Mouse (Mus musculus): ENCODE measurements around the gene Clpb.

The Clpb gene

DNA sequence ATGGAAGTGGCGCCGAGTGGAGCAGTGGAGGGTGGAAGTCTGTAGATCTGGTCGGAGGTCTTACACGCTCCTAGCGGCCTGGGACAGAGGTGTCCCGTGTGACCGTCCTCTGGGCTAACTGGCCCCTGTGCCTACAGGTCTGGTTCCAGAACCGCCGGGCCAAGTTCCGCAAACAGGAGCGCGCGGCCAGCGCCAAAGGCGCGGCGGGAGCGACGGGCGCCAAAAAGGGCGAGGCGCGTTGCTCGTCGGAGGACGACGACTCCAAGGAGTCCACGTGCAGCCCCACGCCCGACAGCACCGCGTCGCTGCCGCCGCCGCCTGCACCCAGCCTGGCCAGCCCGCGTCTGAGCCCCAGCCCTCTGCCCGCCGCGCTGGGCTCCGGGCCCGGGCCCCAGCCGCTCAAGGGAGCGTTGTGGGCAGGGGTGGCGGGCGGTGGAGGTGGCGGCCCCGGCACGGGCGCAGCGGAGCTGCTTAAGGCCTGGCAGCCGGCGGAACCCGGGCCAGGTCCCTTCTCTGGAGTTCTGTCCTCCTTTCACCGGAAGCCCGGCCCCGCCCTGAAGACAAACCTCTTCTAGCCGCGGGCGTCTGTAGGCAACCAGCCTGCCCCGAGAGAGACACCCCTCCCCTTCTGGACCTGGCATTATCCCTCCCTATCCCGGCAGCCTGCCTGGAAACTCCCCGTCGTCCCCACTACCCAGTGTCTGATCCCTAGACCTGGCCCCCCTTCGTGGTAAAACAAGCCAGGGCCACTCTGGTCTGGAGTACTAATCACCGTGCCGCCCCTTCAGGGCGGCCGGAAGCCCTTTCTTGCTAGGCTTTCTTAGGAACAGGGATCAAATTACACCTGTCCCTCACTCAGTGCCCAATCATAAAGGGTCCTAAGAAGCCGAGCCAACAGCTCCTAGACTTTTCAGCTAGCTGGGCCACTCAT, 158.4 kb downstream of the Clpb start:
- peak; percentile 82 for DNase-seq (ENCODE audit: inconsistent ontology term)

DNA sequence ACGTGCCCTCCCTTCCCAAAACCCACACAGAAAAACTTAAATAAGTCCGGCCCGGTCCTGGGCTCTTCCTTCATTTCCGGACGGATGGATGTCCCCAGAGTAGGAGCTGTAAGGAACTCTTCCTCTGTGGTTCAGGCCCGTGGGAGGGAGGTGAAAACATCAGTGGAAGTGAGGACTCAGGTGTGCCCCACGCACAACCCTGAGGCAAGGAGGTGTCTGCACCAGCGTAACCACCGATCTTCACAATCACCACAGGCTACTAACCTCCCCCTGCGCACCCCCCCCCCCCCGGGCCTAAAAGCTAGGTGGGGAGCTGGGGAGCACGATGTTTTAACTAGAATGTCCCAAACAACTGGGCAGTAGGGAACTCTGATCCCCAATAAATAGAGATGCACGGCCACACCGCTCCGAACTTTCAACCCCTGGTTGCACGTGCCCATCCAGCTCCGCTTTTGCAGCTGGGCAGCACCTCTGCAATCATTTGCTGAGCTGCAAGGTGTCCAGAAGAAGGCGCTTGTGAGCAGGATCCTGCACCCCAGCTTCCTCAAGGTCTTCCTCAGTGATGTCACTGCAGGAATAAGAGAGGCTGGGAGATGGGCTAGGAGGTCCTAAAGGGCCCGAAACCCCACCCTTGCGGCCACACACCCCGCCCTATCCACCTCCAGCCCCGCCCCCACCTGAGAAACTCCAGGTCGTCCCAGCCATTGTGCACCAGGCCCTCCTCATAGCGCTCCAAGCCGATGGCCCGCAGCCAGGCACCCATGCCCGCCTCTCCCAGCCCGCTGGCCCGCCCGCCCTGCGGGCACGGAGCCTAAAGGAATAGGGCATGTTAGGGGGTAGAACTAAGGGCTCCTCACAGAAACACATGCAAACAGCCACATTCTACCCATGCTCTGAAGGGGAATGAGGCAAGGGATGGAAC, 159.7 kb downstream of the Clpb start:
- no peak for DNase-seq (ENCODE audit: inconsistent ontology term)

DNA sequence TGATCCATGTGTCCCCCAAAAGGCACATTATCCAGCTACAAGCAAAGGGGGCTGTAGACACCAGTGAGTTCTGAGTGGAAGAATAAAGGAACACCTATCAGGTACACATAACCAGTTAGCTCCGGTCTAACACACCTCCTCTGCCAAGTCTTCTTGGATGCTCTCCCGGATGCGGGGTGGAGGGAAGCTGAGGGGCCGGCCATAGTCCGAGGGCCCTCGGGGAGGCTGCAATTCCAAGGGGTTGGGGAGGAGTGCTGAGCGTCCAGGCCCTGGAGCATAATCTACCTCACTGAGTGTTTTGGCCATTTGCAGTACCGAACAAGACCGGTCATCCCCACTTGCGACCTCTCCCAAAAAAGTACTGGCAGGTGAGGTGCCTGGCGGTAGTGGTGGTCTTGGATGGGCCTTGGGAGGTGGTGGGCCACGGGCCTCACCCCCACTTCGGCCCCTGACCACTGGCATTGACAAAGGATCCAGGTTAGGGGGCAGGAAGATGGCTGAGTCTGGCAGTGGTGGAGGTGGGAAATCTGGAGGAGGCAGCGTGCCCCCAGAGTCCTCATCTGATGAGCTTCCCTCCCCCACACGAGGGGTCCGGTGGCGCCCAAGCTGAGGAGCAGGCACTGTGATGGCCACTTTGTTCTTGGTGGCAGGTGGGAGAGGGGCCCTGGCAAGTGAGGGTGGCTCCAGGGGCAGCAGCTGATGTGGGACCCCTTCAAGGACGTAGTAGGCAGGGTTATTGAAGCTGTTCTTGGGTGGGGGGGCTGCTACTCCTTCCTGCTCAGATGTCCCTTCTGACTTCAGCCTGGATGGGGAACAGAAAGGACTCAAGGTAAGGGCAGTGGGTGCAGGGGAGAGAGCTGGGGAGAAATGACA, 160.6 kb downstream of the Clpb start:
- DNase-seq (ENCODE audit: inconsistent ontology term) = no peak

DNA sequence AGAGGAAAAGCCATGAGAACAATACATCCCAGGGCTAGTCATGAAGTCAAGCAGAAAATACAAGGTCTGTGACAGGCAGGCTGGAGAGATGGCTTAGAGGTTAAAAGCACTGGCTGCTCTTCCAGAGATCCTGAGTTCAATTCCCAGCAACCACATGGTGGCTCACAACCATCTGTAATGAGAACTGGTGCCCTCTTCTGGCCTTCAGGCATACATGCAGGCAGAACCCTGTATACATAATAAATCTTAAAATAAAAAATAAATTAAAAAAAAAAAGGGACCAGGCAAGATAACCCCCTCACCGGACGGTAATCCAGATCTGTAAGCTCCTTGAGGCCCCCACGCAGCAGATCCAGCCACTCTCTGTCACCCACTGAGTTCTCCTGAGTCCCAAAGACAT, 166.9 kb downstream of the Clpb start:
- no peak for DNase-seq (ENCODE audit: inconsistent ontology term)

DNA sequence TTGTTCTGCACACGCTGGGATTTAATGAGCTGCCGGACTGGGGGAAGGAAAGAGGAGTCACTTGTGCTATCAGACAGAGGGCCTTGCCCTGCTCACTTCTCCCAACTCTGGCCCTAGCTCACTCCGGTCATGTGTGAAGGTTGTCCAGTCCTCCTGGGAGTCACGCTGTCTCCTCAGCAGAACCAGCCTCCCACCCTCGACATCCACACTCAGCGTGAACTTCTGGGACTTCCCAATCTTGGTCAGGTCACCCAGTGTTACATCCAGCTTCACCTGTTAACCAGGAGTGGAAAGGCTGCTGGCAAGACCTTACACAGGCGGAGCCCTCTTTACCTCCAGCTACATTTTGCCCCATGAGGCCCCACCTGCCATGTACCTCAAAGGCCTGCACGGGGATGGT, 168.0 kb downstream of the Clpb start:
- no peak for DNase-seq (ENCODE audit: inconsistent ontology term)

DNA sequence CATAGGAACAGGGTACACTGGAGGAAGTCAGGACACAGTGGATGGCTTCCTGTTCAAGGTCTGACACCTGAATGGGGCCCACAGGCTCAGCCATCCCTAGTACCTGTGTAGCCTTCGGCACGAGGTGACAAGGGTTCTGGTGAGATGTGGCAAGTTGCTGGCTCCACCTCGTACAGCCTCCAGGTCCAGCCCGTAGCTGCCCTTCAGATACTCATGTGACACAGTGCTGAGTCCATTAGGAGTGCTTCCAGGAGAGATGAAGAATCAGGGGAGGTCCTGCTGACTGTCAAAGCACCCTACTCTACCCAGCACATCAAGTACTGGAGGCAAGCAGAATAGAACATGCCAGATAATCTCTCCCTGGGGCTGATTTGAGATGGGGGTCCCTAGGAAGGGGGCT, 168.9 kb downstream of the Clpb start:
- no peak for DNase-seq (ENCODE audit: inconsistent ontology term)

DNA sequence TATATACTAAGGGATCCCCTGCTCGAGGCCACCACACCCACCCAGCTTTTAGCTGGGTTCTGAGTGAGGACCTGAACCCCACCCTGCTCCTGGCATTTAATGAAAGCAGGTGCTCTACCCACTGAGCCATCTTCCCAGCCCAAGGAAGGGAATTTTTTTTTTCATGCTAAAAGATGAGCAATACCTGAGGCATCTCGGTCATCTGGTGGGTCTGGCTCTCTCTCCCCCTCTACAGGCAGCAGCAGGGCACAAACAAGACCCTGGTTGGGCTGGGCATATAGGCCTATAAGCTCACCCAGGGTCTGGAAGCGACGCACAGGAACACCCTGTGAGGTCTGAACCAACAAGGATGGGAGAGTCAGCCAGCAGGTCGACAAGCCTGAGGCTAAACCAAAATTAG, 169.9 kb downstream of the Clpb start:
- no peak for DNase-seq (ENCODE audit: inconsistent ontology term)

DNA sequence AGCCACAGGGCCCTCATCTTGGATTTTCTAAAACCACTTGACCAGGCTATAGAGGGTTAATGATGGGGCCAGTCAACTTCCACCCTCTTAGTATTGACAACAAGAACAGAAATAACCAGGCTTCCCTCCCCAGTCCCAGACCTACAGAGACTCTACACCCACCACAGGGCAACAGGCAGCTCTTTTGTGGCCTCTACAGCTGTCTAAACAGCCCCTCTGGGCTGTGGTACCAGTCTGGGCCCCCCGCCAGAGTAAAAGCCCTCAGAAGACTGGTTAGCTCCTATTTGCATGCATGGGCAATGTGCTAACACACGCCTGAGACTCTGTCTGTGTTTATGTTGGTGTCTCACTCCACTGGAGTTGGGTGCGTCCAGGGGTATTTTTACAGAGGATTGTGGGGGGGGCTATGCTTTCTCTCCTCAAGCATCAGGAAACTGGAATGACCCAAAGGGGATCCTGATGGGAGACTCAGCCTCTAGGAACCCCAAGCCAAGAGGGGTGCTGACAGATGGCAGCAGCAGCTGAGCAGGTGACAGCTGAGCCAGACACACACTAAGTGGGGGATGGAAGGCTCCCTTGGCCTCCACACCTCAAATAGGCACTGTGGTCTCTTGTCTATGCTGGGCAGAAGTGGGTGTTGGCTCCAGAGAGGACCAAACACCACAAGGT, 170.6 kb downstream of the Clpb start:
- peak; percentile 84 for DNase-seq (ENCODE audit: inconsistent ontology term)

DNA sequence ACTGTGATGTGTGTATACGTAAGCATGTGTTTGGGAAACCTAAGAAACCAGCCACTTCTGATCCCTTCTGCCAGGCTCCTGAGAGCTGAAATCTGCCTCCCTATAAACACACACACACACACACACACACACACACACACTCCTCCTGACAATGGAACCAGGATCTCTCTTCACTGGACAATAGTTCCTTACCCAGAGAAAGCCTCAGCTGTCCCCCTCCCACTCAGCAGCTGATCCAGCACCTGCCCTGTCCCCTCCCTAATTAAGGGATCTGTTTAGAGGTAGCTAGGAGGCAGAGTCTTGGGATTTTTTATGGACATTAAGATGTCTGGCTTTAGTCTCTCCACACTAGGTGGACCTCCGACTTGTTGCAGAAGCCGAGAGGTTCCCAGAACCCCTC, 171.5 kb downstream of the Clpb start:
- DNase-seq (ENCODE audit: inconsistent ontology term) = peak; percentile 31

DNA sequence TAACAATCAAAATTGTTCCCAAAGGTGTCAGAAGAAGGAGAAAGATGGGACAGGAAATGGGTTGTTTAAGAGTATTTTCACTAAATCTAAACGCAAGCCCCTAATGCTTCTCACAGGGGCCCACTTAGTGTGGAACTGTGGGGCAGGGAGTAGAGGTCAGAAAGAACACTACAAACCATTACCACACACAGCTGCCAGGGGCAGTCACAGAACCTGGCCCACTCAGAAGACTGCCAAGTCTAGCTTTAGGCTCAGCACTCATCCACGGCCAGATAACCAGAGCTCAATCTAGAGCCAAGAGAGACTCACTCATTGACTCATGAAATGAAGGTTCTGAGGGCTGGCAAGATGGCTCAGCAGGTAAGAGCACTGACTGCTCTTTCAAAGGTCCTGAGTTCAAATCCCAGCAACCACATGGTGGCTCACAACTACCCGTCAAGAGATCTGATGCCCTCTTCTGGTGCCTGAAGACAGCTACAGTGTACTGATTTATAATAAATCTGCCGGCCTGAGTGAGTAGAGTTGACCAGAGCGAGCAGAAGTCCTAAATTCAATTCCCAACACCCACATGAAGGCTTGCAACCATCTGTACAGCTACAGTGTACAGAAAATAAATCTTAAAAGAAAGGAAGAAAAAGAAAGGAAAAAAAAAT, 172.2 kb downstream of the Clpb start:
- peak; percentile 30 for DNase-seq (ENCODE audit: inconsistent ontology term)

DNA sequence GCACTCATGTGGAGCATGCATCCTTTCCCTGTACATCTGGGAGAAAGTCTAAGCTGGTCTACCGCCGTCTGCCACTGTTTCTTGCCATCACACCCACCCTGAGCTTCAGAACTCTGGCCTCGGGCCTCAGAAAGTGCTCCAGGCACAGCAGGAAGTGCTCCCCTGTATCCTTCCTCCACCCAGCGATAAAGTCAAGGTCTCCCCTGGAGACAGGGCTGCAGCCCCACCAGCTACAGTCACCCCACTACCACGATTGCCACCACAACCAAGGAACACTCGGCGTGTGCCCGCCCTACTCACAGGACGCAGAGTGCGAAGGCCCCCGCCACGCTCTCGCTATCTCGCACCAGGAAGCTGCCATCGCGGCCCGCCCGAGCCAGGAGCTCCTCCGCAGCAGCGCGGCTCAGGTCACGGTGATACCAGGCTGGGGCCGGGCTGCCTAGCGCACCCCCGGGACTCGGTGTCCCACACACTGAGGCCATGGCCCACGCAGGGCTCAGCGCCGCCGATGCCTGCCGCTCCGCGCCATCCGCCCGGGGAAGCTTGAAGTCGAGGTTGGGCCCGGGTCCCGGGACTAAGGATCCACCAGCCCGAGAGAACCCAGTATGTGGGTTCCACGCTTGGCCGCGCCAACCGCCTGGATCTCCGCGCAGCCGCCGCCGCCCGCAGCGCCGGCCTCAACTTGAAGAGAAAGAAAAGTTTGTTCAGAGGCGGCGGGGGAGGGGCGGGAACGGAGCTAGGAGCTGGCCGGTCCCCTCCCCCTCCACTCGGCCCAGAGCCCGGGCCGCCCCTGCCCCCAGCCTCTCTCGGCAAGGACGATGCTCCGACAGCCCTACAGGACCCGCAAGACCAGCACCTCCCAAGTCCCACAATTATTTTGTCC, 173.1 kb downstream of the Clpb start:
- peak; percentile 85 for DNase-seq (ENCODE audit: inconsistent ontology term)

DNA sequence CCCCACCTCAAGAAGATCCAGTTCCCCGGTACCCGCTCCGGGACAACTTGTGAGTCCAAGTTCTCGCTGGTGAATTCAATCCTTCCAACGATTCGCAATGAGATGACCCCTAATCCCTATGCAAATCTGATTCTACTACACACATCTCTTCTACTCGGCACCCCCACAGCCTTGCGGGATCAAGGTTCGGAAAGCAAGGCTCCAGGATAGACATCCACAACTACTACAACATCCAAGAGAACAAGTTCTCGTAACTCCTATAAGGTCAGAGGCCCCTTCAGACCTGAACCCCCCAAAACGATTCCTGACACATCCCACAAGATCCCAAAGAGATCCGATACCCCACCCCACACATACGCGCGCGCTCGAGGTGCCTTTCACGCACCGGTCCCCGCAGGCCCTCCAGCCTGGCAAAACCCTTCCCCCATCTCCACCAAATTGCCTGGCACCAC, 173.7 kb downstream of the Clpb start:
- no peak for DNase-seq (ENCODE audit: inconsistent ontology term)

DNA sequence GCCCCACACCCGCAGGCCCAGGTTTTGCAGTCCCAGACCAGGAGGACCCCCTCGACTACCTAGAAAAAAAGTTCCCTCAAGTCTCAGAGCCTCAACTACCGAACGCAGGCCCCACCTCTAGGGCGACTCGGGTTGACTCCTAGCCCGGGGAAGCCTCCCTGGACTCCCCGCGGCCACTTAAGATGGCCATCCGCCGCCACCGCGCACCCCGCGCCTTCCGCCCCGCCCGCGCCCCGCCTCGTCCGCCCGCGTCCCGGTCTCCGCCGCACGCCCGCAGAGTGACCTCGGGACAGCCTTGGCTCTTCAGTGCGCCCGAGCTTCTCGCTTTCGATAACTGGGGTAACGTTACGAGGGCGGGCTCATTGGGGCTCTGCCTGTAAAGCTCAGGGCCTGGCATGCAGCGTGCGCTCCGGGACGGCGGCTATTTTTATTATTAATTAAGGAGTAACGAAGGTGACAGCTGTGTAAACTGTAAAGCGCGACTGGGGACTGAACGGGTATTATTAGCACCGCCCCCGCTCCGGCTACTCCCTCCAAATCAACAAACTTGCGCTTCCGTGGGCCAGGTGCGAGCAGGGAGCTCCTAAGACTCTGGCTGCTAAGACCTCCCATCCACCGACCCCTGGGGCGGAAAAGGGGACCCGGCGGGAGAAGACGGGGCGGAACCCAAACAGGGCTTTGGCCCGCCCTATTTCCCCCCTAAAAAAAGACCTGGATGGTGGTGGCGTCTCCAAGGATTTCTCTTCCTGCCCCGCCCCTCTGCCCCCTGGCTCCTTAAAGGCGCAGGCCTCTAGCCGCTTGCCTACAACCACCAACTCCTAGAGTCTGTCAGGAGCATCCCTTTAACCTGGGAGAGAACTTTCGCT, 174.4 kb downstream of the Clpb start, which contains the start of gene Inppl1:
Inppl1 (minus strand) TSS at position 624 of the 866 bp plus-strand sequence.
- peak; percentile 91 for DNase-seq (ENCODE audit: inconsistent ontology term)

DNA sequence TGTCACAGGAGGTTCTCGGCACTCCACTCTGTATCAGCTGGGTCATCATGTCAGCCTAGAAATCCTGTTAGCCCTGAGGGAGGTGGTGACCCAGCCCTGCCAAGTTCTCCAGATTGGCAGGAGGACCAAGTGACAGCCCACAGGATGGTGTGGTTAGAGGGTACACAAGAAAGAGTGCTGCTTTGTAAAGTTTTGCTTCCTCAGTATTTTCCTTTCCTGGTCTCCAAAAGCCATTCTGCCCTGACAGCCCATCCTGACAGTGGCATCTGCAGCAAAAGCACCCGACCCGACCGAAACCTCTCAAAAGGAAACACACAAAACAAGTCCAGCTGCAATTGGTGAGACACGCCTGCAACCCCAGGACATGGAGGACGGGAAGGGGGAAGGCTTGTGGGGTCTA, 180.8 kb downstream of the Clpb start:
- DNase-seq (ENCODE audit: inconsistent ontology term) = no peak
